Mouse (Mus musculus): ENCODE results near the gene Bcl2l15.
A peak's percentile ranks its signal among the peaks of the same experiment; 100 is the strongest.
"Not testable (repeated sequence)": the region's sequence is repeated elsewhere in the genome, so short reads cannot be mapped to it uniquely, and the experiment has no call there.

The Bcl2l15 gene

DNA sequence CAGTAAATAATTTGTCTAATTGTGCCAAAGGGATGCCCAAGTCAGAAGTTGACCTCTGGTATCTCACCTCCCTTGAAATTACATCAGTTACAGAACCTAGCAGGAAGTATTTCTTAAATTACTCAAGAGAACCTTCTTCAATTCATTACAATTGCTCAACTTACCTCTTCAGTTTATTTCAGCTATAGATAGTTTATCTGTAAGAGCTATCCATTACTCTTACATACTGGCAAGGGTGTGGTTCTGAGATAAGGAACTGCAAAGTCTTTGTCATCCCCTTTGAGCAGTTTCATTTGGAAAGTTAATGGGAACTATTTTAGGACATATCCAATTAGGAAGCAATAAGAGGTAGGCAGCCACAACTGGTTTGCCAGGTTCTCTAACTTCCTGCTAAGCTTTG lies at the start of gene Bcl2l15:
Bcl2l15 (plus strand) TSS at position 176 of the 400 bp plus-strand sequence.
- no peak for DNase-seq (ENCODE audit: low spot score)

DNA sequence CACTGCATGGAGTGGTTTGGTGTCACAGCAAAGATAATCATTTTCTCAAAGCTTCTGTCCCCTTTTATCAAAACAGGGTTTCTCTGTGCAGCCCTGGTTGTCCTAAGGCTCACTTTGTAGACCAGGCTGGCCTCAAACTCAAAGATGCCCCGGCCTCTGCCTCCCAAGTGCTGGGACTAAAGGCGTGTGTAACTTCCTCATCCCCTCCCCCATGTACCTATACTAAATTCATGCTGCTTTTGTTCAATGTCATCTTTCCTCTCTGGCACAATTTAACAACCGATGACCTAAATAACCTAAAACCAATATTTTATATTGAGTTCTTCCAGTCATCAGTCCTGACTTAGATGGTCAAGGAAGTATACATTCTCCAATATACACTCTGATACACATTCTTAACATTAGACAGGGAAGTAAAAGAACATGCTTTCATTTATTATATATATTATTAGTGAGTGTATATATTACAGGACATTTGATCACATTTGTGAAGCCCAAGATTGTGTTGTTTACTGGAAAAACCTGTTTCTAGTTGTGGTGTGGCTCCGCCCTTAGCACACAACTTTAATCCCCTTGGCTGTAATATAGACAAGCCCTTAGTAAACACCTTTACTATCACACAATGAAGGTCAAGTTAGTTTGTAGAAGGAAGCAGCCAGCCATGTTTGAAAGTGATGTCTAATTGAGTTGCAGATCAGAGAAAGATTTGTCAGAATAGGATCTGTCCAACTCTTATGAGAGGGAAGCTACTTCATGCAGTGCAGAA lies 49.4 kb upstream of the Bcl2l15 start:
- DNase-seq (ENCODE audit: low spot score): no peak

DNA sequence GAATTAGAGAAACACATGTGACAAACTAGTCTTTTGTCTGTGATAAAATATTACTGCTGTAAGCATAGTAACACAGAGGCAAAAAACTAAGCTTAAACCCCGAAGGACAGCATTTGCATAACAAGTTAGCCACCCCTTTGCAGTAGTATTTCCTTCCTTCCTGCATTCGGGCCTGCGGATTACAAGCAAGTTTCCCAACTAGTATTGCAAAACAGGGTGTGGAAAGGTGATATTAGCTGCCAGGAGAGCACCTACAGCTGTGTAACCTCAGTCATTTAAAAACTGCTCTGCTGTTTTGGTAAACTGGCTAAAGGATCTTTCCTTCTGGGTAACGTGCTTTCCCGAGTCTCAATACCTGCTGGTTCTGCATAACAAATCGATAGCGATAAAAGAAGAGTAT lies 45.2 kb upstream of the Bcl2l15 start:
- no peak for DNase-seq (ENCODE audit: low spot score)

- no peak for DNase-seq (ENCODE audit: low spot score)
Observed at GRCm38 (mm10) chr3:103789096-103789495, 43.3 kb upstream of the Bcl2l15 start.

DNA sequence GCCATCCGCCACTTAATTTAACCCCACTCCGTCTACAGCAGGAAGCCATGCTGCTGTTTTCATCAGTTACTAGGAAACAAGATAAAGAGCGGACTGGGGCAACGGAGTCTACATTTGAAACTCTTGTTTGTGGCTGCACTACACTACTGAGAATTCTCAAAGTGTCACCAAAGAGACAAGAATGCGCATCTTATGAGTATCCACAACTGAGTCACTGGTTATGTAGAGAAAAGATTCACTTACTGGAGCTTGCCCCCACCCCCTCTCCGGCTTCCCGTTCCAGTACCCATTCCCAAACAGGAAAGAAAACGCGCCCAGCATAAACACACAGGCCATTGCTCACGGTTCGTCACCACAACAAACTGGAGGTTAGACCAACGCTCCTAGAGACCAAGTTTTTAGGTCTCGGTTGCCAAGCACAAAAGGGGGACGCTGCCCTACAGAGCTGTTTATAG lies 42.5 kb upstream of the Bcl2l15 start:
- no peak for DNase-seq (ENCODE audit: low spot score)

DNA sequence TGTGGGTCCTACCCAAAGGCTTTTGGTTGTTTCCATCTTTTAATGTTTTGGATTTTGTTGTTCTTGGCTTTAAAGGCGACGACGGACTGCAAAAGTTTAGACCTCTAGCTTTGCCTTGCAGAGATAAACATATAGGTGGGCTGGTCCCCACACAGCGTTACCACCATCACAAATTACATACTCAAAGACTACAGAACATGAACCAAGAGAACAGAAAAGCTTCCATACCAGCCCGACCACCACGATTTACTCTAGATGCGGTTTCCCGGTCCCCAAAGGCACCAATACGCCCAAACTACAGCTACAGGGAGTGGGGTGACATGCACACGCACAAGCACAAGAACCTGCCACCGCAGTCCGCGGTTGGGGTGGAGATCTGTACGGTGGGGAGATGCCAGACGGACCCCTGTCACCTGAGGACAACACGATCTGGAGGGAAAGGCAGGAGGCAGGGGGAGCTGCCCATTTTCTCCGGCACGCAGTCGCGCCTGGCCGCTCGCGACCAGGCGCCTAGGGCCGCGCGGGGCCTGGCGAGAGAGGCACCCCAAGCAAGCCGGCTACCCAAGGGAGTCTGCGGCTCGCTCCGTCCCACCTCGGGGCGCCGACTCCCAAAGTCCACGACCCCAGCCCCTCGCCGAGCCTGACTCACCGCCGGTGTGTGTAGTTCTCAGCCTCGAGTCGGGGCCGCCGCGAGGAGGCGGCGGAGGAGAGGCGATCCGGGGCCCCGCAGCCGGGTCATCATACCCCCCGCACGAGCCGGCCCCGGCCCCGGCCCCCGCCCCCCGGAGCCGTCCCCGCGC lies 41.9 kb upstream of the Bcl2l15 start:
- peak; percentile 35 for DNase-seq (ENCODE audit: low spot score)

- peak; percentile 88 for DNase-seq (ENCODE audit: low spot score)
Observed at GRCm38 (mm10) chr3:103791230-103792110, 40.9 kb upstream of the Bcl2l15 start, which contains the start of gene Hipk1. Gene Hipk1, minus strand, starts transcription at chr3:103791563.

- not testable (repeated sequence) for DNase-seq (ENCODE audit: low spot score)
Observed at GRCm38 (mm10) chr3:103792111-103792406, 40.3 kb upstream of the Bcl2l15 start.

DNA sequence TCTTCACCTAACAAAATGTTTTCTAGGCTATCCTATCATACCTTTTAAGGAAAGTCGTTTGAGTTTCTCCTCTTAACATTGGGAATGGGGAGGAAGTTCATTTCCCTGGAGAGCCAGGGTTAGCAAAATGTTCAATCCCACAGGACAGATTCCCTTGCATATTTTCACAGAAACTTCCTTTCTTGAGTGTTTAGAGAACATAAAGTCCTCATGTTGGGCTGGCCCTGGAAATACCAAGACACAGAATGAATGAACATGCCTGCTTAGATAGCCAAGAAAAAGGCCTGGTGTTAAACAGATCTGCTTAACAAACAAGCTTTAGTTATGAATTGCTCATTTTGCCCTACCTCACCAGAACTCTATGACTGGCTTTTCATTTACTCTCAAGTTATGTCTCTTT lies 39.8 kb upstream of the Bcl2l15 start:
- DNase-seq (ENCODE audit: low spot score): no peak

- no peak for DNase-seq (ENCODE audit: low spot score)
Observed at GRCm38 (mm10) chr3:103796389-103796788, 36.0 kb upstream of the Bcl2l15 start.

DNA sequence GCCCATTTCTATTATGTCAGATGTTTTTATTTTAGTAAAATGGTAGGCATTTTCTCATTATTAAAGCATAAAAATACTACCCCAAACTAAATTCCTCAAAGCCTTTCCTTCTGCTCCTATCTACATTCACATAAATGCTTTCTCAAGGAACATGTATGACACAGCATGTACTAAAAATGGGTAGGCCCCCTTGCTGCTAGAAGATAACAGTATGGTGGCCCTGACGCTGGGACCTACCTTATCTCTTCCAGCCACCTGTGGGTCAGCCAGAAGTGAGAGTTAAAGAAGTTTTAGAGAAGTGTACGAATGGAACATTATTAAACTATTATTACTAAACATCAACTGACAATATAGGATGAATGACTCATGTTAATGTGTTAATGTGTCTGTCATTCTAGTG lies 32.9 kb upstream of the Bcl2l15 start:
- DNase-seq (ENCODE audit: low spot score): no peak

GRCm38 (mm10) chr3:103801631-103802531 lies 30.5 kb upstream of the Bcl2l15 start:
- peak; percentile 36 for DNase-seq (ENCODE audit: low spot score)

- DNase-seq (ENCODE audit: low spot score): no peak
Observed at GRCm38 (mm10) chr3:103802861-103803260, 29.5 kb upstream of the Bcl2l15 start.

GRCm38 (mm10) chr3:103805671-103806070 lies 26.7 kb upstream of the Bcl2l15 start:
- DNase-seq (ENCODE audit: low spot score): no peak

GRCm38 (mm10) chr3:103808891-103809798 lies 23.3 kb upstream of the Bcl2l15 start, which contains the start of the genes Dclre1b, Ap4b1 and Gm43064:
Gene Dclre1b, minus strand, starts transcription at chr3:103809444.
Gene Ap4b1, plus strand, starts transcription at chr3:103809520.
Gene Gm43064, plus strand, starts transcription at chr3:103809573.
- DNase-seq (ENCODE audit: low spot score): peak; percentile 68

DNA sequence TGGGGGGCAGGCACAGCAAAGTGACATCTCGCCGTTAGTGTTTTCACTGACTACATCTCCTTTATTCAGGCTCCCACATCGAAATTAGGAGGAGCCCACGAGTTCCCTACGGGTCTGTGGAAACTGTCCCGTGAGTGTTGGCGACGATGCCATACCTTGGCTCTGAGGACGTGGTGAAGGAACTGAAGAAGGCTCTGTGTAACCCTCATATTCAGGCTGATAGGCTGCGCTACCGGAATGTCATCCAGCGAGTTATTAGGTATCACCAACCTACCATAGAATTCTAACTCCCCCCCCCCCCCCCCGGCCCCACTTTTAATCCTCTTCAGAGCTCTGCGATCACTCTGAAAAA lies 22.6 kb upstream of the Bcl2l15 start:
- DNase-seq (ENCODE audit: low spot score): no peak

DNA sequence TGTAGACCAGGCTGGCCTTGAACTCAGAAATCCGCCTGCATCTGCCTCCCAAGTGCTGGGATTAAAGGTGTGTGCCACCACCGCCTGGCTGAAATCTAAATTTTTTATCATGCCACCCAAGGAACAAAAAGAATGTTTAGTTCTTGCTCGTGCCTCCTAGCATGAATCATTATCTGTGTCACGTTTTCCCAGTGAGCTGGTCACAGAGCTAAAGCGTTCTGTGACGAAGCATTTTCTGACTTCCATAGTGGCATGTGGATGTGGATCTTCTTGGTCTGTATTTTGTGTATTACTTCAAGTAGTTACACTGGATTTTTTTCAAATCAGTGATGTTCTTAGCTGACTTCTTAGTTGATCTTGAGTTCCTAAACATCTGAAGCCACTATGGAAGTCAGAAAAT lies 21.4 kb upstream of the Bcl2l15 start:
- DNase-seq (ENCODE audit: low spot score): no peak

DNA sequence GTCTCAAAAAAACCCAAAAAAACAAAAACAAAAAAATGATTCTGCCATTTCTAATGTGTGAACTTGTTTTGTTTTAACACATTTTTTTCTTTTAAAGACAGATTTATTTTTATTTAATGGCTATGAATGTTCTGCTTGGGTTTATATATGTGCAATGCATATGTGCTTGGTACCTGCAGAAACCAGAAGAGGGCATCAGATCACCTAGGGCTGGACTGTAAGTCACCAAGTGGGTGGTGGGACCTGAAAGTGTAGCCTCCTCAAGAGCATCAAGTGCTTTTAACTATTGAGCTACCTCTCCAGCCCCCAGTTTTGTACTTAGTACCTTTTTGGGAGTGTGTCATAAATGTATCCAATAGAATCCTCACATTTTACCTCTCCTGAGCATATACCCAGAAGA lies 4.9 kb upstream of the Bcl2l15 start:
- no peak for DNase-seq (ENCODE audit: low spot score)

DNA sequence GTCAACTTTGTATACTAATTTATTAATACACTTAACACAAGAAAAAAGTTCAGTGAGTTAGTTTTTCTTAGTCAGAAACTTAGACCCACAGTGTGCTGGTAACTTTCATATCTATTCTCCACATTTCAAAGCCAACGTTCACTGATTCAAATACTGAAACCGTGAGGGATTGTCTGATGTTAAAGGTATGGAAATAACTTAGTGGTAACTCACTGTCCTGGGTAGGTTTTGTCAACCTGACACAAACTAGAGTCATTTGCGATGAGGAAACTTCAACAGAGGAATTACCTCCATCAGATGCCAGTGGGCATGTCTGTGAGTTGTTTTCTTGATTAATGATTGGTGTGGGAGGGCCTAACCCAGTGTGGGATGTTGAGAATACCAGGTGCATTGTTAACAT lies 3.4 kb upstream of the Bcl2l15 start:
- no peak for DNase-seq (ENCODE audit: low spot score)

DNA sequence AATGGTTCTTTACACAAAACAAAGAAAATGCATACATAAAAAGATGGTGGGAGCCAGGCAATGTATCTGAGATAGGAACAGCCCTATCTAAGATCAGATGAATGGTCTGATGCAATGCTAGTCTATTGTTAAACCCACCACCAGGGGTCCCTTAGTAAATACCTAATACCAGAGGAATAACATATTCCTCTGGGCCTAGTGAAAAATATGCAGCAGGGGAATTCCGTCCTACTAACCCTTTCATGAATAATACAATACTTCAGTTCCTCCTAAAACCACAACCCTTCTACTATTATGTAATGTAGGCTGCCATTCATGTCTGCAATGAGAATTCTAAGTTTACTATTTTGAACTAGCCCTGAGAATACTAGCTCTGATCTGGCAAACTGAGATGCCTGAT lies 1.7 kb upstream of the Bcl2l15 start:
- DNase-seq (ENCODE audit: low spot score): not testable (repeated sequence)

Measured in ovary, postnatal 10 days (tissue).